Comparison of ENCODE assay signal across 9 mouse cellular contexts in the genomic region with DNA sequence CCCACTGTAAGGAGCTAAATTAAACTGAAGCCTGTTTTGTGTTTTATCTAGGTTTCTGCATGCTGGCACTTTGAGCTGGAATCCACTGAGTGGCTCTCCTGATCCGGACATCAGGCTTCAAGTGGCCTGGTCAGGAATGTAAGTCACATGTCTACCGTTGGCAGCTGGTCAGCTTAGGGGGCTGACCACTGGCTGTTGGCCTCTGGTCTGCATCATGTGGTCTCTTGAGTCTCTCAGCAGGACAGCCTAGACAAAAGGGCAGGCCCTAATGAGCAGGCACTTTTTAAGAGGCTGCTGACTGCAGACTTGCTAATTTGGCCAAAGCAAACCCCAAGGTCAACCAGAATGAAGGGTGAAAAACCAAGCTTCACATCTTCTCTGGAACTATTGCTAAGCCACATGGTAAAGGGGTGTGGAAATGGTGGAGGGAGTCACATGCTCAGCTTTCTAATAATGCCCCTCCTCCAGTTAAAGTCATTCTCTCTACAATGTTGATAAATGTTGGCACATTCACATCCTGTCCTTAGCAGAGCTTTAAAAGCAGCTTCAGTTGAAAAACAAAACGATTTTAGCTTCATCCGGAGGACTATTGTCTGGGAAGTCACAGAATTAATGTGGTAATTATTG.
DNase-seq lines count a peak whose midpoint lies in the region; ATAC-seq lines count a peak whose summit lies in the region.
"Had no signal": no experiment of that assay in that cellular context is flagged by ENCODE, and none has a peak within 500 bp of the region (broad histone marks: within the 10 kb centered on the region; RNA-seq: fewer than 3 reads in every experiment).

No protein-coding gene starts in this region.

- H3K27me3 ChIP-seq in liver, embryonic 11.5 days (replicated peaks; ENCODE audit: control insufficient read depth, insufficient read depth, low read length), result no peaks in the 10 kb centered on the region
- no peaks in the 10 kb centered on the region for H3K27me3 ChIP-seq in hindbrain, embryonic 11.5 days (ENCODE audit: control insufficient read depth, insufficient read depth, low read length)

- peak; percentile 11 for DNase-seq in liver
- no peak for DNase-seq in liver, embryonic 11.5 days (ENCODE audit: low spot score)
- DNase-seq in heart, postnatal 14 days, result peak; percentile 73 to 84
- peak; percentile 51 to 73 for DNase-seq in left cerebral cortex, postnatal 10 days (ENCODE audit: extremely low spot score in 1 of 2, low spot score in 2 of 2)
- DNase-seq in right cerebral cortex, postnatal 14 days, result peak; percentile 12
- no peak for DNase-seq in thymus, postnatal 36 days
- DNase-seq in hindbrain, embryonic 11.5 days (ENCODE audit: low spot score), result no peak

- intact Hi-C loops in heart, postnatal 14 days (cut with DNase I), result loop anchor here (10.0 kb wide), 1 partner anchor 1006 kb away; no protein-coding TSS in a partner anchor
- intact Hi-C loops in left cerebral cortex, postnatal 10 days (cut with DNase I), result no loop called here

- H3K4me1 ChIP-seq in liver, embryonic 11.5 days (replicated peaks; ENCODE audit: control insufficient read depth, insufficient read depth, low read length), result no peaks in the 10 kb centered on the region
- H3K4me1 ChIP-seq in hindbrain, embryonic 11.5 days (replicated peaks; ENCODE audit: control insufficient read depth, insufficient read depth, low read length), result no peaks in the 10 kb centered on the region

- H3K9ac ChIP-seq in liver, embryonic 11.5 days (ENCODE audit: low read depth, low read length), result no peak overlapping the region
- H3K9ac ChIP-seq in hindbrain, embryonic 11.5 days (ENCODE audit: low read depth, low read length), result no peak overlapping the region

- ATAC-seq in liver, embryonic 11.5 days (replicated peaks; ENCODE audit: low FRiP score), result no peak
- ATAC-seq in frontal cortex, adult (ENCODE audit: low TSS enrichment), result peak; percentile 64; the same call in 1 of the 2 replicates
- ATAC-seq in hindbrain, embryonic 11.5 days (ENCODE audit: low FRiP score), result no peak

- H3K36me3 ChIP-seq in liver, embryonic 11.5 days (ENCODE audit: control insufficient read depth, insufficient read depth, low read length), result no peaks in the 10 kb centered on the region
- H3K36me3 ChIP-seq in hindbrain, embryonic 11.5 days (ENCODE audit: control insufficient read depth, insufficient read depth, low read length), result no peaks in the 10 kb centered on the region
- H3K36me3 ChIP-seq: G1E had no signal

- 67% methylated on average over 4 of the region's 4 CpGs for WGBS in liver, embryonic 11.5 days
- WGBS in hindbrain, embryonic 11.5 days, result 74% methylated on average over 4 of the region's 4 CpGs

- H3K4me3 ChIP-seq in liver, embryonic 11.5 days (ENCODE audit: low read depth, low read length), result no peak overlapping the region
- H3K4me3 ChIP-seq in hindbrain, embryonic 11.5 days (ENCODE audit: low read depth, low read length), result no peak overlapping the region

- H3K9me3 ChIP-seq in liver, embryonic 11.5 days (ENCODE audit: control insufficient read depth, low read length), result no peaks in the 10 kb centered on the region
- H3K9me3 ChIP-seq in hindbrain, embryonic 11.5 days (ENCODE audit: control insufficient read depth, low read length), result no peaks in the 10 kb centered on the region

- H3K27ac ChIP-seq in liver, embryonic 11.5 days (ENCODE audit: low read depth, low read length), result no peak overlapping the region
- no peak overlapping the region for H3K27ac ChIP-seq in hindbrain, embryonic 11.5 days (ENCODE audit: low read depth, low read length)

- H3K4me2 ChIP-seq in liver, embryonic 11.5 days, result no peak overlapping the region
- H3K4me2 ChIP-seq in hindbrain, embryonic 11.5 days (replicated peaks; ENCODE audit: low read depth, low read length), result no peak overlapping the region

Comparison
In these comparisons a context has a peak if more than half of its experiments do, and no peak if none do; other contexts are left out.
1. DNase-seq: peak in liver (single experiment), heart, postnatal 14 days (2 of 2), left cerebral cortex, postnatal 10 days (2 of 2) and right cerebral cortex, postnatal 14 days (single experiment); none in liver, embryonic 11.5 days (single experiment), thymus, postnatal 36 days (0 of 2) and hindbrain, embryonic 11.5 days (single experiment).